Mouse (Mus musculus) limb, embryonic 15.5 days (tissue): Measurements from ENCODE around the gene Lpar2. TPM values are rescaled to one million over a fixed set of nuclear protein-coding genes. Genes with fewer than 3 reads are reported as not detected.
A peak's percentile ranks its signal among the peaks of the same experiment; 100 is the strongest.

Experiments used
- ATAC-seq: fragments of 200-750 bp; cut with Nextera tagmentation; 2 replicates; pipeline ENCODE4 v1.8.0; 2017; ENCODE audit warnings: low read depth, moderate TSS enrichment; ENCODE audit not compliant: insufficient number of reproducible peaks, low FRiP score, low TSS enrichment
- H3K27ac ChIP-seq: fragments of 300-500 bp; sonication (generic); 2 replicates; pipeline ENCODE4 v1.5.1; 2015; ENCODE audit warnings: moderate library complexity, mild to moderate bottlenecking, inconsistent platforms
- H3K27me3 ChIP-seq: fragments of 300-500 bp; sonication (generic); 2 replicates; pipeline ENCODE4 v1.6.1; 2015; ENCODE audit warnings: inconsistent platforms
- H3K36me3 ChIP-seq: fragments of 300-500 bp; sonication (generic); 2 replicates; pipeline ENCODE4 v1.6.1; 2015; ENCODE audit warnings: inconsistent platforms
- H3K4me1 ChIP-seq: fragments of 300-500 bp; sonication (generic); 2 replicates; pipeline ENCODE4 v1.6.1; 2015; ENCODE audit warnings: inconsistent platforms
- H3K4me2 ChIP-seq: fragments of 300-500 bp; sonication (generic); 2 replicates; pipeline ENCODE4 v1.6.1; 2015; ENCODE audit warnings: mild to moderate bottlenecking, inconsistent platforms
- H3K4me3 ChIP-seq: fragments of 300-500 bp; sonication (generic); 2 replicates; pipeline ENCODE4 v1.5.1; 2015; ENCODE audit warnings: mild to moderate bottlenecking, inconsistent platforms
- H3K9ac ChIP-seq: fragments of 300-500 bp; sonication (generic); 2 replicates; pipeline ENCODE4 v1.6.1; 2015; ENCODE audit warnings: inconsistent platforms
- H3K9me3 ChIP-seq: fragments of 300-500 bp; sonication (generic); 2 replicates; pipeline ENCODE4 v1.6.1; 2016; ENCODE audit warnings: inconsistent platforms
- WGBS: fragments of 180-500 bp; shearing (Covaris S2); methylation state at CpG from one replicate; pipeline ENCODE4 v1.1.7; 2015; 5-methylcytosine and 5-hydroxymethylcytosine counted together
- polyA plus RNA-seq: library from polyadenylated mRNA; unstranded; fragments of >200 nt; fragmentation: Nextera tagmentation; extraction: Ambion mirVana; gene quantifications from 2 replicates; pipeline ENCODE4 v1.2.1, GENCODE M21; 2015

Lpar2 gene
- polyA plus RNA-seq: 0.36 and 0.45 TPM in 2 replicates

GRCm38 (mm10) chr8:69822386-69823191 lies at the start of gene Lpar2:
Lpar2 (plus strand) TSS chr8:69822429.
- Histone ChIP-seq H3K27ac (peak within 1 kb of the TSS; percentile 68), H3K27me3 (no peaks in the 10 kb centered on the region), H3K4me2 (peak within 1 kb of the TSS; percentile 69), H3K9ac (peak within 1 kb of the TSS; percentile 57), H3K4me1 (peaks cover 31% of the 10 kb centered on the region), H3K36me3 (peaks cover 39% of the 10 kb centered on the region), H3K9me3 (no peaks in the 10 kb centered on the region), H3K4me3 (peak within 1 kb of the TSS; percentile 65)
- peak; percentile 59 for ATAC-seq
- 2% methylated on average over 32 of the region's 35 CpGs for WGBS

DNA sequence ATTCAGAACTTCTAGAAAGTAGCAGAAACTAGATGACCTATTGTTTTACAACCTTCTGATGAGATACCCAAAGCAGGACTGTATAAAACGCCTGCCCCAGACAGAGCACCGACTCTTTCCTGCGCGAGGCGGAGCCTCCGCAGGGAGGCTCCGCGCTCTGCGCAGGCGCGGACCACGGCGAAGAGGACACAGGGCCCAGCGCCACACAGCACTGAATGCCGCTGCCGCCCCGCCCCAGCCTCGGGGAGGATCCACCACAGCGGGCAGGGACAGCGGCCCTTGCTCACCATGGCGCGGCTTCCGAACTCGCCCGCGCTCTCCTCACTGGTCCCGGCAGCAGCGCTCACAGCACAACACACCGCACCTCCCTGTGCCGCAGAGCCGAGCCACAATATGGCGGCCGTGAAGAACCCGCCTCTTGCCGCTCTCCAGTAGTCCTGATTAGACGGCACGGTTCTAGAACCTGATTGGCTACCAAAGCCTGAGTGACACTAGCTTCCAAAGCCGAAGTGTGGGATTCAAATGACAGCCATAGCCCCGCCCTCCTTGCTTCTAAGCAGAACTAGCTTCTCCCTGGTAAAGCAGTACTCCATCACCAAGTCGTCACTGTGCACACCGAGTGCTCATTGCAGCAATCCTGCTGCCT lies 47.6 kb upstream of the Lpar2 start, which contains the start of gene Gm20422:
TSS of gene Gm20422 (minus strand) at position 384 of the 646 bp plus-strand sequence.
- Histone ChIP-seq H3K27ac (peak within 1 kb of the TSS; percentile 100), H3K27me3 (no peaks in the 10 kb centered on the region), H3K36me3 (peaks cover 8% of the 10 kb centered on the region; the same call in 1 of the 2 replicates), H3K4me1 (peaks cover 17% of the 10 kb centered on the region), H3K9ac (peak within 1 kb of the TSS; percentile 94), H3K4me2 (peak within 1 kb of the TSS; percentile 50), H3K4me3 (peak within 1 kb of the TSS; percentile 74), H3K9me3 (no peaks in the 10 kb centered on the region)
- peak; percentile 99 for ATAC-seq
- WGBS: under 1% methylated on average over 41 of the region's 41 CpGs

DNA sequence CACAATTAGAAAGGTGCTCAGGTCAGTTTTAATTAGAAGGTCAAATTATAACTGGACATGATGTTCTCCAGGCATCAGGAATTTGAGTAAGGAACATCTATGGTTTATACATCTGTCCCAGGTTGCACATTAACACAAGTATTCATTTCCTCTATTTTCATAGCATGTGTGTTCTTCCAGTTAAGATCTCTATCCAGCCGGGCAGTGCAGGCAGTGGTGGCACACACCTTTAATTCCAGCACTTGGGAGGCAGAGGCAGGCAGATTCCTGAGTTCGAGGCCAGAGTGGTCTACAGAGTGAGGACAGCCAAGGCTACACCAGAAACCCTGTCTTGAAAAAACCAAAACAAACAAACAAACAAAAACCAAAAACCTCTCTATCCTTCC lies 47.1 kb upstream of the Lpar2 start:
- Histone ChIP-seq H3K9ac (no peak overlapping the region), H3K4me2 (peak overlapping the region; percentile 36), H3K27me3 (no peaks in the 10 kb centered on the region), H3K9me3 (no peaks in the 10 kb centered on the region), H3K36me3 (peaks cover 3% of the 10 kb centered on the region; the same call in 1 of the 2 replicates), H3K4me3 (peak overlapping the region; percentile 74), H3K27ac (peak overlapping the region; percentile 100; the same call in 1 of the 2 replicates), H3K4me1 (peaks cover 17% of the 10 kb centered on the region)
- 40% methylated on average over 2 of the region's 2 CpGs for WGBS
- no peak for ATAC-seq

GRCm38 (mm10) chr8:69777111-69777510 lies 45.1 kb upstream of the Lpar2 start:
- Histone ChIP-seq H3K4me1 (peaks cover 13% of the 10 kb centered on the region), H3K4me3 (no peak overlapping the region), H3K9me3 (no peaks in the 10 kb centered on the region), H3K27ac (no peak overlapping the region), H3K36me3 (no peaks in the 10 kb centered on the region), H3K27me3 (no peaks in the 10 kb centered on the region), H3K9ac (no peak overlapping the region), H3K4me2 (no peak overlapping the region)
- ATAC-seq: no peak
- WGBS: 67% methylated on average over 12 of the region's 12 CpGs

- Histone ChIP-seq H3K27me3 (no peaks in the 10 kb centered on the region), H3K27ac (no peak overlapping the region), H3K9me3 (no peaks in the 10 kb centered on the region), H3K4me2 (no peak overlapping the region), H3K4me1 (peaks cover 17% of the 10 kb centered on the region), H3K4me3 (no peak overlapping the region), H3K36me3 (peaks cover 7% of the 10 kb centered on the region), H3K9ac (no peak overlapping the region)
- 85% methylated on average over 5 of the region's 5 CpGs for WGBS
- no peak for ATAC-seq
Observed at GRCm38 (mm10) chr8:69789105-69789504, 33.1 kb upstream of the Lpar2 start.

- WGBS: 65% methylated on average over 5 of the region's 5 CpGs
- peak overlapping the region; percentile 68 for H3K4me2 ChIP-seq
- H3K9ac ChIP-seq: no peak overlapping the region
- H3K4me3 ChIP-seq: 0 out of 2 replicates have a peak overlapping the region, but pooled peaks have one; percentile 79
- ATAC-seq: no peak
- H3K27me3 ChIP-seq: no peaks in the 10 kb centered on the region
- H3K27ac ChIP-seq: no peak overlapping the region
- H3K36me3 ChIP-seq: peaks cover 13% of the 10 kb centered on the region
- H3K4me1 ChIP-seq: peaks cover 17% of the 10 kb centered on the region
- H3K9me3 ChIP-seq: no peaks in the 10 kb centered on the region
Observed at GRCm38 (mm10) chr8:69789731-69790130, 32.5 kb upstream of the Lpar2 start.

DNA sequence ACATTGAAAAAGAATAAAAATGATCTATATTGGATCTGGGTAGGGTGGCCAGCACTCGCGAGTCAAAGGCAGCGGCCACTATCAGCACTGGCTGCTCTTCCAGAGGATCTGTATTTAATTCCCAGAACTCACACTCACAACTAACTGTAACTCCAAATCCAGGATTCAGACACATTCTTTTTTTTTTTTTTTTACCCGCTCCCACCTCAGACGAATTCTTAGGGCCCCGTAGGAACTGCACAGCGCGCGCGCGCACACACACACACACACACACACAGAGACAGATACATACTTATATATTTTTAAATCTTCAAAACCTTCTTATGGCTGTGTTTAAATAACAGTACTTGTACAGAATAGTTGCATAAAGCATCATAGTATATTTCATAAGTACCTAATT lies 31.9 kb upstream of the Lpar2 start:
- no peak for ATAC-seq
- Histone ChIP-seq H3K27ac (peak overlapping the region; percentile 94), H3K36me3 (peaks cover 19% of the 10 kb centered on the region), H3K9ac (peak overlapping the region; percentile 88), H3K4me2 (peak overlapping the region; percentile 68), H3K27me3 (no peaks in the 10 kb centered on the region), H3K4me1 (peaks cover 17% of the 10 kb centered on the region), H3K4me3 (peak overlapping the region; percentile 79), H3K9me3 (no peaks in the 10 kb centered on the region)
- 33% methylated on average over 11 of the region's 11 CpGs for WGBS

DNA sequence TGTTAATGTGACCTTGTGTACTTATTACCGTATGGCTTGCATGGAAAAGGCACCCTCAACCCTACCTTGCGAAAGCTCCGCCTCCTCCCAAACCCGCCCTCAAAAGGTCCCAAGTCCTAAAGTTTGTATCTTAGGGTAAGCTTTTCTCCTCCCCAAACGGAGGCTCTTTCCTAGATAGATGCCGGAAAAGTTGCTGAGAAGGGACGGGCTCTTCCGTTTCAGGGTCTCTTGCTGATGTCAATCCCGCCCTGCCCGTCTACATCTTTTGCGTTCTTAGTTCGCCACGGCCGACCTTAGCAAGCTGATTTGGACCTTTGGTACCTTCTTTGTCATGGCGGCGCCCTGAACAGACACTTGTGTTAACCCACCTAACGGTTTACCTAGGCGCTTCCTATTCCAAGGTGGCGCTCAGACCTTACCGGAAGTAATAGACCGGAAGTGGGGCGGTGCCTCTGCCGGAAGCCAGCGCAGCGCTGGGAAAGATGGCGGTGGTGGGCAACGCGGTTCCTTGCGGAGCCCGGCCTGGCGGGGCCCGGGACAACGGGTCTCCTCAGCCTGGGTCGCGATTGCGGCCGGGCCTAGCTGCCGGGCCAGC lies 31.4 kb upstream of the Lpar2 start, which contains the start of the genes Atp13a1 and Zfp866:
TSS of gene Atp13a1 (plus strand) at position 391 of the 595 bp plus-strand sequence.
TSS of gene Zfp866 (minus strand) at position 406 of the 595 bp plus-strand sequence.
- Histone ChIP-seq H3K9me3 (no peaks in the 10 kb centered on the region), H3K9ac (peak within 1 kb of the TSS; percentile 88), H3K27me3 (no peaks in the 10 kb centered on the region), H3K4me1 (peaks cover 17% of the 10 kb centered on the region), H3K27ac (peak within 1 kb of the TSS; percentile 94), H3K4me3 (peak within 1 kb of the TSS; percentile 79), H3K4me2 (peak within 1 kb of the TSS; percentile 68), H3K36me3 (peaks cover 24% of the 10 kb centered on the region)
- peak; percentile 87 for ATAC-seq
- under 1% methylated on average over 35 of the region's 38 CpGs for WGBS

DNA sequence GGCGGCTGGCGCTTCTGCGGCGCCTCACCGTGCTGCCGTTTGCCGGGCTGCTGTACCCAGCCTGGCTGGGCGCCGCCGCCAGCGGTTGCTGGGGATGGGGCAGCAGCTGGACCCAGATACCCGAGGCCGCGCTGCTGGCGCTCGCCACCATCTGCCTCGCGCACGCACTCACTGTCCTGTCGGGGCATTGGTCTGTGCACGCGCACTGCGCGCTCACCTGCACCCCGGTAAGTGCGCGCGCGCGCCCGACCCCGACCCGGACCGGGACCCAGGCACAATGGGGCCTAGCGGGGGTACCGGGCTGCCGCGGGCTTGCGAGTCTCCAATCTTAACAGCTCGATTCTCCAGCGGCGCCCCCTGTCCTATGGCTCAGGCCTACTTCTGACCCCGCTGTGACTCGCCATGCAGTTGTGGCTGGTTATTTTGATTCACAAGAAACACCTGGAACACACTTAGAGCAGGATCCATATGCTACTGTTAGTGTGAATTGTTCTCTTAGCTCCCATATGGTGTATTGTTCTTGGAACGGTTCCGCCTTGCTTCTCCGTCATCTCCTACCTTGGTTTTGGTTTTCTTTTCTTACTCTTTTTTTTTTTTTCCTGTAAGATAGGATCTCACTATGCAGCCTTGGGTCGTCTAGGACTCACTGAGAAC lies 30.7 kb upstream of the Lpar2 start:
- peak; percentile 68; the same call in 1 of the 2 replicates for ATAC-seq
- H3K9ac ChIP-seq: peak overlapping the region; percentile 88
- H3K36me3 ChIP-seq: peaks cover 31% of the 10 kb centered on the region
- peak overlapping the region; percentile 68 for H3K4me2 ChIP-seq
- H3K9me3 ChIP-seq: no peaks in the 10 kb centered on the region
- H3K4me1 ChIP-seq: peaks cover 17% of the 10 kb centered on the region
- under 1% methylated on average over 43 of the region's 48 CpGs for WGBS
- no peaks in the 10 kb centered on the region for H3K27me3 ChIP-seq
- H3K4me3 ChIP-seq: peak overlapping the region; percentile 79
- peak overlapping the region; percentile 94 for H3K27ac ChIP-seq

GRCm38 (mm10) chr8:69793666-69794065 lies 28.6 kb upstream of the Lpar2 start:
- Histone ChIP-seq H3K4me3 (no peak overlapping the region), H3K9ac (no peak overlapping the region), H3K36me3 (peaks cover 52% of the 10 kb centered on the region), H3K9me3 (no peaks in the 10 kb centered on the region), H3K27me3 (no peaks in the 10 kb centered on the region), H3K27ac (no peak overlapping the region), H3K4me1 (peaks cover 17% of the 10 kb centered on the region), H3K4me2 (no peak overlapping the region)
- ATAC-seq: no peak
- WGBS: 92% methylated on average over 4 of the region's 4 CpGs

- Histone ChIP-seq H3K9ac (no peak overlapping the region), H3K27ac (no peak overlapping the region), H3K4me1 (peaks cover 17% of the 10 kb centered on the region), H3K27me3 (no peaks in the 10 kb centered on the region), H3K9me3 (no peaks in the 10 kb centered on the region), H3K4me2 (no peak overlapping the region), H3K4me3 (no peak overlapping the region), H3K36me3 (peaks cover 57% of the 10 kb centered on the region)
- 95% methylated on average over 3 of the region's 3 CpGs for WGBS
- no peak for ATAC-seq
Observed at GRCm38 (mm10) chr8:69794096-69794495, 28.1 kb upstream of the Lpar2 start.
